Mouse (Mus musculus) testis, adult 2 months (tissue): Measurements from ENCODE around the gene Lrrc49. TPM values are rescaled to one million over a fixed set of nuclear protein-coding genes. Genes with fewer than 3 reads are reported as not detected.

ENCODE experiments used
- H3K27ac ChIP-seq: fragments of 200-500 bp; 2 replicates; pipeline ENCODE4 v1.5.1; 2012; ENCODE audit warnings: low read depth, low read length; ENCODE audit not compliant: control insufficient read depth, insufficient read depth
- H3K27me3 ChIP-seq: fragments of 200-500 bp; 2 replicates; pipeline ENCODE4 v1.6.1; 2012; ENCODE audit warnings: mild to moderate bottlenecking, low read length, moderate library complexity; ENCODE audit not compliant: control insufficient read depth, insufficient read depth
- H3K36me3 ChIP-seq: fragments of 200-500 bp; 2 replicates; pipeline ENCODE4 v1.6.1; 2012; ENCODE audit warnings: mild to moderate bottlenecking, low read length; ENCODE audit not compliant: control insufficient read depth, insufficient read depth
- H3K4me1 ChIP-seq: fragments of 200-500 bp; 2 replicates; pipeline ENCODE4 v1.6.1; 2012; ENCODE audit warnings: low read length; ENCODE audit not compliant: control insufficient read depth, insufficient read depth
- H3K4me3 ChIP-seq: fragments of 200-500 bp; 2 replicates; pipeline ENCODE4 v1.5.1; 2012; ENCODE audit warnings: low read depth, mild to moderate bottlenecking, low read length, moderate library complexity, mixed read lengths; ENCODE audit not compliant: control insufficient read depth
- CTCF ChIP-seq: fragments of 200-500 bp; IDR thresholded peaks from 2 replicates; pipeline ENCODE4 v1.5.1; 2012; ENCODE audit warnings: low read depth, mild to moderate bottlenecking, inconsistent platforms, low read length, moderate library complexity; ENCODE audit not compliant: control insufficient read depth, insufficient read depth, insufficient replicate concordance
- POLR2A ChIP-seq: fragments of 200-500 bp; IDR thresholded peaks from 2 replicates; pipeline ENCODE4 v1.6.1; 2012; ENCODE audit warnings: low read depth, mild to moderate bottlenecking, inconsistent platforms, low read length, moderate library complexity; ENCODE audit not compliant: control insufficient read depth
- polyA plus RNA-seq: library from polyadenylated mRNA; depleted of rRNA; stranded (reverse); fragments of >200 nt; gene quantifications from 2 replicates; pipeline ENCODE4 v1.2.3, GENCODE M21; 2012

Lrrc49 gene
- polyA plus RNA-seq, 1 experiment = 22.6 TPM

DNA sequence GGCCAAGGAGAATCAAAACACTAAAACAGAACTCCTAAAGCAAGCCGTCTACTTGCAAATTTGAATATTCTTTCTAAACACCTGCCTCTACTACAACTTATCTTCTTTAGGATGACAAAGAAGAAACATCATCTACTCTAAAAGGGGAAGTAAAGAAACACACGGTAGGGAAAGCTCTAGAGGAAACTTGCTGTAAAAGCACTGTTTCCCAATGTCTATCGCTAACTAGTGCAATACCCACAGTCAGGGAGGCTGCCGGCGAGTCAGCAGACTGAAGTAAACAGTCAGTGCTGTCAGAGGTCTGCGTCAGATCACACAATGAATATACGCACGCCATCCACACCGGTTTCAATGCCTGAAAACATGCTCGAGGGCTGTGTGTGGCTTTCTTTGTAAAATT lies 86.0 kb downstream of the Lrrc49 start:
- H3K4me3 ChIP-seq = no peak overlapping the region
- H3K27me3 ChIP-seq = no peaks in the 10 kb centered on the region
- peaks cover 2% of the 10 kb centered on the region for H3K36me3 ChIP-seq
- H3K27ac ChIP-seq = no peak overlapping the region
- TF ChIP-seq CTCF (no peak), POLR2A (no peak)
- no peaks in the 10 kb centered on the region for H3K4me1 ChIP-seq

DNA sequence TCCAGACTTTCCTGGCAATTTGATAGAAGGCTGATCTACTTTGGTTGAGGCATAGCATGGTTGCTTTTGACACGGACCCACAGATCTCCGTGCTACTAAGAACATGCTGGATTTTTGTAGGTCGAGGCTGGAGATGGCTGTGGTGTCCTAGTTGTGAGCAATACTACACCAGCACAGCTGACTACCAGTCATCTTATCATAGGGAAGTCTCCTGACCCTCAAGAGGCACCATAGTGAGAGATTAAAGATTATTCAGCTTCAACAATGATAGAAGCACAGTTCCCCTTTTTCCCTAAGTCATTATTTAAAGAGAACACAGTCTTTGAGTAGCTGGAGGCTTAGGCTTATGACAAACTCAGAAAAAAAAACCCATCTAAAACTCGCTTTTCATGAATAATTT lies 87.7 kb downstream of the Lrrc49 start:
- TF ChIP-seq CTCF (no peak), POLR2A (no peak)
- H3K4me3 ChIP-seq = no peak overlapping the region
- H3K27me3 ChIP-seq = no peaks in the 10 kb centered on the region
- H3K36me3 ChIP-seq = peaks cover 2% of the 10 kb centered on the region
- H3K27ac ChIP-seq = no peak overlapping the region
- H3K4me1 ChIP-seq = no peaks in the 10 kb centered on the region

DNA sequence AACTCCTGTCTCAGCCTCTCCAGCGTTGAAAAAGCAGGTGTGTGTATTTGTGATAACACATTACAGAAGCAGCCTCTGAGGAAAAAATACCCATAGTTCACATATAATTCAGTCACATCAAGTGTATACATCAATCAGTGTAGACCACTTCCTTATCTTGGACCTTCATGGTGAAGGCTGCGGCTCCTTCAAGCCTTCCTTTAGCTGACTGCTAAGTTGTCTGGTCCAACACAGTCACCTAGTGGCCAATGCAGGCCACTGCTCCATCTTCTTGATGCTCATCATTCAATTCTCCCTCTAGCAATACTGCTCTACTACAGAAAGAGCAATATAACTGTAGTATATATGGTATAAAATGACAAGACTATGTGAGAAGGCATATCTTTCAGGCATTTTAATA lies 88.5 kb downstream of the Lrrc49 start:
- Histone ChIP-seq H3K27ac (no peak overlapping the region), H3K36me3 (peaks cover under 1% of the 10 kb centered on the region), H3K27me3 (no peaks in the 10 kb centered on the region), H3K4me3 (no peak overlapping the region), H3K4me1 (no peaks in the 10 kb centered on the region)
- no peak for TF ChIP-seq POLR2A
- TF ChIP-seq CTCF = peak; percentile 20; the same call in 1 of the 2 replicates

DNA sequence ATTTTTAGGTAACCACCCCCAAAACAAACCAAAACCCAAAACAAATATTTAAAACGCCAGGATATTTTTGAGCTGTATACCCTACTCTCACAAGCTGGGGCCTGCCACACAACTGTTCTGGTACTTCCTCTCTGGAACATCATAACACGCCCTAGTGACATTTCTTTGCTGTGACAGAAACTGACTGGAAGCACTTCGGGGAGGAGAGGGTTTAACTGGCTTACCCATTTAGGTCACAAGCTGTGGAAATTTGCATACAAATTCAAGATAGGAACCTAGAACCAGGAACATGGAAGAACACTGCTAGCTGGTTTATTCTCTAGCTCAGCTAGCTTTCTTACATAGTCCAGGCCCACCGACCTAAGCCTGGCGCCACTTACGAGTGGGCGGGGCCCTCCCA lies 92.6 kb downstream of the Lrrc49 start:
- TF ChIP-seq CTCF (no peak), POLR2A (no peak)
- no peaks in the 10 kb centered on the region; the same call in none of the 2 replicates for H3K36me3 ChIP-seq
- H3K27me3 ChIP-seq = no peaks in the 10 kb centered on the region
- no peak overlapping the region for H3K27ac ChIP-seq
- no peaks in the 10 kb centered on the region for H3K4me1 ChIP-seq
- H3K4me3 ChIP-seq = no peak overlapping the region

DNA sequence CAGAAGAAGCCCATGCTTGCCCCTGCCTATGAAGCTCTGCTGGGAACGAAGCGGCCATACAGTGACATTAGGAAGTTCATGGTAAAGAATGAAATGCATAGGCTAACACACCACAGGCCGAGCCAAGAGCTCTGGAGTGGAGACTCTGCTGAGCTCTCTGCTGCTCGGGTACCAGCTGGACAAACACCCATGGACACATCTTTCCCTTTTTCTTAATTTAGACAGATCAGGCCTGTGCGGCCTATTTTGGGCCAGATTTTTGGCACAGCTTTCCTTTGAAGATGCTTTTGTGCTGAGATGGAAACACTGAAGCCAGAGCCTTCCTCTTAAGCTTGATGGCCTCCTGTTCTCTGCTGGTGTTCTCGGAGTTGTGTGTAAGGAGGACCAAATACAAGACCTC lies 95.0 kb downstream of the Lrrc49 start:
- H3K27me3 ChIP-seq = no peaks in the 10 kb centered on the region
- TF ChIP-seq POLR2A (no peak), CTCF (no peak)
- H3K27ac ChIP-seq = no peak overlapping the region
- no peak overlapping the region for H3K4me3 ChIP-seq
- H3K4me1 ChIP-seq = no peaks in the 10 kb centered on the region
- no peaks in the 10 kb centered on the region; the same call in none of the 2 replicates for H3K36me3 ChIP-seq

DNA sequence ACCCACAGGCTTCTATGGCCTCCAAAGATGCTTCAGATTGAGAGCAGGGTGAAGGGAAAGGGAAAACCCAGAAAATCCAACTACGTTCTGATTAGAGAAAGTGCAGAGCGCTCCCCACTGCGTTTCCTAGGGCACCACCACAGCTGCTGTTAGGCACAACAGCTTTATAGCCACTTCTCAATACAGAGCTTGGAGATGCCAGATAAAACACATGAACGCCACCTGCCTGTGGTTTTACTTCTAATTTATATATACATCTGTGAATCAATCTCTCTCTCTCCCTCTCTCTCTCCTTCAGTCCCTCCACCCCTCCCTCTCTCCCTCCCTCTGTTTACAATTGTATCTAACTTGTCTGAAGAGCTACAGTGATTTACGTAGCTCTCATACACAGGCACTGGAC lies 95.6 kb downstream of the Lrrc49 start:
- Histone ChIP-seq H3K4me3 (no peak overlapping the region), H3K27me3 (no peaks in the 10 kb centered on the region), H3K4me1 (no peaks in the 10 kb centered on the region), H3K27ac (no peak overlapping the region), H3K36me3 (no peaks in the 10 kb centered on the region; the same call in none of the 2 replicates)
- TF ChIP-seq POLR2A (no peak), CTCF (no peak)

DNA sequence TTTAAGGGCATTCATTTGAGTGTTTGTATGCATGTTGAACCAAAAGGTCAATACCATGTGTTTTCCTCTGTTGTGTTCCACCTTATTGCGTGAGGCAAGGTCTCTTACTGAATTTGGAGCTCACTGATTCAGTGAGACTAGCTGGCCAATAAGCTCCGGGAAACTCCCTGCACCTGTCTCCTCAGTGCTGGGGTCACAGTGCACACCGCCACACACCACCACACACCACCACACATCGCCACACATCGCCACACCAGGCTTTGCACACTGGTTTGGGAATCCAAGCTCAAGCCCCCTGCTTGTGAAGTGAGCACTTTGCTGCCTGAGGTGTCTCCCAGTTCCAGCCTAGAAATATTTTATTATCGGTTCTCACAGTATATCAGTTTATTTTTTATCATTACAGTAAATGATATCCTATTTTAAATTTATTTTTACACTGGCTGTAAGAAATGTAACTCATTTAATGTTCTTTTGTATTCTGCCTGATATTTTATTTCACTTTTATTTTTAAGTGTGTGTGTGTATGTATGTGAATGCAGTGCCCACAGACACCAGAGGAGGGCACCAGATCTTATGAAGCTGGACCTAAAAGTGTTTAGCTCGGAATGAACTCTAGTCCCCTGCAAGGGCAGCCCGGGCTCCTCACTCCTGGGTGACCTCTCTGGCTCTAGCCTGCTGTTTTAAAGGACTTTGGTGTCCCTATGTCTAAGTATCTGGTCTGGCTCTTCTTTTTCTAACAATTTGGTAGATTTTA lies 96.9 kb downstream of the Lrrc49 start:
- no peaks in the 10 kb centered on the region for H3K27me3 ChIP-seq
- H3K27ac ChIP-seq = no peak overlapping the region
- H3K4me3 ChIP-seq = no peak overlapping the region
- H3K36me3 ChIP-seq = no peaks in the 10 kb centered on the region; the same call in none of the 2 replicates
- H3K4me1 ChIP-seq = no peaks in the 10 kb centered on the region
- no peak for TF ChIP-seq CTCF
- no peak for TF ChIP-seq POLR2A
